Mouse (Mus musculus) myocyte (in vitro differentiated cells): ENCODE results near the gene Acp7.

Experiments
- E2F4 ChIP-seq: IDR thresholded peaks from one replicate; pipeline ENCODE4 v1.6.1; 2011; ENCODE audit warnings: mild to moderate bottlenecking, control low read depth, moderate library complexity; ENCODE audit not compliant: insufficient read depth
- MYOD1 ChIP-seq, 3 experiments: IDR thresholded peaks; one replicate each; pipeline ENCODE4 v1.6.1; 2011; ENCODE audit warnings: control low read depth in 2 of 3, low read depth in 2 of 3, mild to moderate bottlenecking in 2 of 3, moderate library complexity in 1 of 3; ENCODE audit not compliant: insufficient read length in 2 of 3, control insufficient read depth in 1 of 3
- MYOG ChIP-seq, 3 experiments: IDR thresholded peaks; one replicate each; pipeline ENCODE4 v1.6.1; 2011; ENCODE audit warnings: control low read depth in 2 of 3, low read depth in 2 of 3, mild to moderate bottlenecking in 2 of 3; ENCODE audit not compliant: insufficient read length in 2 of 3, control insufficient read depth in 1 of 3, insufficient read depth in 1 of 3
- POLR2A ChIP-seq: IDR thresholded peaks from one replicate; pipeline ENCODE4 v1.6.1; 2011; ENCODE audit warnings: low read depth, mild to moderate bottlenecking, control low read depth, moderate library complexity; ENCODE audit not compliant: insufficient read length
- POLR2AphosphoS2 ChIP-seq: IDR thresholded peaks from one replicate; pipeline ENCODE4 v1.6.1; 2011; ENCODE audit warnings: low read depth, control low read depth; ENCODE audit not compliant: insufficient read length
- REST ChIP-seq: IDR thresholded peaks from one replicate; pipeline ENCODE4 v1.6.1; 2011; ENCODE audit warnings: mild to moderate bottlenecking, control low read depth, moderate library complexity; ENCODE audit not compliant: insufficient read depth, insufficient read length
- TCF12 ChIP-seq: IDR thresholded peaks from one replicate; pipeline ENCODE4 v1.6.1; 2011; ENCODE audit warnings: mild to moderate bottlenecking, control low read depth; ENCODE audit not compliant: poor library complexity, insufficient read depth, severe bottlenecking
- USF1 ChIP-seq: IDR thresholded peaks from one replicate; pipeline ENCODE4 v1.6.1; 2011; ENCODE audit warnings: low read depth, mild to moderate bottlenecking, control low read depth, moderate library complexity

DNA sequence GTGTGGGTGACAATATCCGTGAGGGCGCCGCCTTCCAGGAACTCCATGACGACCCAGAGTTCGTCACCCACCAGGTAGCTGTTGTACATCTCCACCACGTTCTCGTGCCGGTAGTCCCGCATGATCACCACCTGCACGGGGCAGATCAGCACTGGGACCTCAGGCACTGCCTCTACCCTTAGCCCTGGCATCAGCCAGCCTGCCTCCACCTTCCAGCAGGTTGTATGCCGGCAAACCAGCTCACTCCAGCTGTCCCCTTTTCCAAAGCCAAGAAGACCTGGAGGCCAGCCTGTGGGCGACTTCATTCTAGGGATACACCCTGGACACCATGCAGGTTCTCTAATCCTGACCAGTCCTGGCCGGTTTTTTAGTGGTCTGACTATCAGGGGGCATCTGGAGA, 68.2 kb downstream of the Acp7 start:
- no peak for TF ChIP-seq USF1
- no peak for TF ChIP-seq POLR2A
- no peak for TF ChIP-seq MYOG (IDR thresholded peaks at IDR 0.05; ENCODE audit: control insufficient read depth in 1 of 3, insufficient read depth in 1 of 3, insufficient read length in 2 of 3, low read depth in 2 of 3)
- TF ChIP-seq REST, result no peak
- TF ChIP-seq E2F4, result no peak
- TF ChIP-seq TCF12, result no peak
- no peak for TF ChIP-seq MYOD1 (IDR thresholded peaks at IDR 0.05; ENCODE audit: control insufficient read depth in 1 of 3, insufficient read length in 2 of 3, low read depth in 2 of 3)
- TF ChIP-seq POLR2AphosphoS2, result no peak
